Mouse (Mus musculus) lung, adult 2 months (tissue): ENCODE measurements around the gene Vmn2r14. TPM values are rescaled to one million over a fixed set of nuclear protein-coding genes. Genes with fewer than 3 reads are reported as not detected.
"Not testable (repeated sequence)": the region's sequence is repeated elsewhere in the genome, so short reads cannot be mapped to it uniquely, and the experiment has no call there.

Experiments used
- DNase-seq: peaks from one replicate; pipeline ENCODE4 v3.0.0; 2022
- H3K4me1 ChIP-seq: fragments of 200-500 bp; 2 replicates; pipeline ENCODE4 v1.6.1; 2011; ENCODE audit warnings: low read length; ENCODE audit not compliant: control insufficient read depth, insufficient read depth
- H3K4me3 ChIP-seq: fragments of 200-500 bp; replicated peaks from 2 replicates; pipeline ENCODE3; 2011; ENCODE audit warnings: low read depth, mild to moderate bottlenecking, control low read depth, low read length; ENCODE audit errors: extremely low read depth
- CTCF ChIP-seq: fragments of 200-500 bp; IDR thresholded peaks from 2 replicates; pipeline ENCODE4 v1.5.1; 2011; ENCODE audit warnings: mild to moderate bottlenecking, low read length, control low read depth; ENCODE audit not compliant: insufficient read depth
- POLR2A ChIP-seq: fragments of 200-500 bp; IDR thresholded peaks from 2 replicates; pipeline ENCODE4 v1.6.1; 2011; ENCODE audit warnings: low read depth, mild to moderate bottlenecking, control low read depth, low read length, borderline replicate concordance; ENCODE audit errors: extremely low read depth
- WGBS: fragments of 180-500 bp; shearing (Covaris S2); methylation state at CpG from one replicate; pipeline ENCODE4 v1.1.7; 2018; 5-methylcytosine and 5-hydroxymethylcytosine counted together
- polyA plus RNA-seq: library from polyadenylated mRNA; depleted of rRNA; stranded (reverse); fragments of >200 nt; gene quantifications from 2 replicates; pipeline ENCODE4 v1.2.3, GENCODE M21; 2012; rRNA removed

The Vmn2r14 gene
- polyA plus RNA-seq: not detected in 2 replicates

- 52% methylated on average over 3 of the region's 3 CpGs for WGBS
- no peak within 1 kb of the TSS for H3K4me3 ChIP-seq
- no peak for DNase-seq
- TF ChIP-seq CTCF (no peak), POLR2A (no peak)
- H3K4me1 ChIP-seq: no peaks in the 10 kb centered on the region
Observed at GRCm38 (mm10) chr5:109224608-109225007, at the start of gene Vmn2r14. Gene Vmn2r14, minus strand, starts transcription at chr5:109224708.

- H3K4me3 ChIP-seq, DNase-seq, H3K4me1 ChIP-seq: not testable (repeated sequence)
- WGBS: 47% methylated on average over 2 of the region's 2 CpGs
Observed at GRCm38 (mm10) chr5:109192099-109192498, 32.4 kb downstream of the Vmn2r14 start, which contains the start of gene Vmn2r13. Gene Vmn2r13, minus strand, starts transcription at chr5:109192199.

- DNase-seq, H3K4me1 ChIP-seq, H3K4me3 ChIP-seq: not testable (repeated sequence)
- 82% methylated on average over 4 of the region's 4 CpGs for whole genome bisulfite sequencing
Observed at GRCm38 (mm10) chr5:109166851-109167250, 57.7 kb downstream of the Vmn2r14 start.

Other genes starting within 250 kb of the Vmn2r14 start
- gene Vmn2r10, start 218.2 kb downstream of the Vmn2r14 start, polyA plus RNA-seq: not detected in 2 replicates
- gene Vmn2r11, start 165.1 kb downstream of the Vmn2r14 start, polyA plus RNA-seq: not detected in 2 replicates
- not detected in 2 replicates for gene Vmn2r12, start 126.8 kb downstream of the Vmn2r14 start, polyA plus RNA-seq
- not detected in 2 replicates for gene Vmn2r13, start 32.5 kb downstream of the Vmn2r14 start, polyA plus RNA-seq
- not detected in 2 replicates for gene Vmn2r15, start 72.9 kb upstream of the Vmn2r14 start, polyA plus RNA-seq
- not detected in 2 replicates for gene Vmn2r16, start 105.5 kb upstream of the Vmn2r14 start, polyA plus RNA-seq
- not detected in 2 replicates for gene Vmn2r17, start 195.0 kb upstream of the Vmn2r14 start, polyA plus RNA-seq